Mouse (Mus musculus) heart, postnatal 36 days (tissue): ENCODE measurements around the gene Tspoap1. TPM values are rescaled to one million over a fixed set of nuclear protein-coding genes. Genes with fewer than 3 reads are reported as not detected.

Experiments used
- DNase-seq, 2 experiments: peaks; one replicate each; pipeline ENCODE4 v3.0.0; 2021 to 2022
- intact Hi-C: fragments of 180-260 bp; cut with DNase I; formaldehyde crosslinking; loops from one replicate; pipeline ENCODE4 v1.15.1; 2025
- total RNA-seq, 2 experiments: library from RNA; stranded (reverse); gene quantifications; 2 replicates each; pipeline ENCODE4 v1.2.3; 2021

Tspoap1 gene
- total RNA-seq, 2 experiments from 2014 or later, result 0.08 TPM; not detected in 1

DNA sequence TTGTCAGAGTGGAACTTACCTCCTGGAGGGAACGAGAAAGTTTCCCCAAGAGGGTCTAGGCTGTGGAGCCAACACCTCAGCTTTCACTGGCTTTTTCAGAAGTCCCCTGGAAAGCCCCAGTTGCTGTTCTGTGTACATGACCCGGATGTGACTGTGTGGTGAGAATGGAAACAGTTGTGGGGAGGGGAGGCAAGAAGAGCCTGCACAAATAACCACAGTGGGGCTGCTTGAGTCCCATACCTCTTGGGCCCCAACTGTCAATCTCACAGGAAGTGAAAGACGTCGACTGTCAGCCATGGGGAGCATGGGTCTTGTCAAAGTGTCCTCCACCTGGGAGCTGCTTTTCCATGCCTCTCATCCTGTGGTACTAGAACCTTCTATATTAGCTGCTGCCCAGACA, 15.4 kb upstream of the Tspoap1 start:
- DNase-seq, result no peak
- intact Hi-C loops, result no loop called here

DNA sequence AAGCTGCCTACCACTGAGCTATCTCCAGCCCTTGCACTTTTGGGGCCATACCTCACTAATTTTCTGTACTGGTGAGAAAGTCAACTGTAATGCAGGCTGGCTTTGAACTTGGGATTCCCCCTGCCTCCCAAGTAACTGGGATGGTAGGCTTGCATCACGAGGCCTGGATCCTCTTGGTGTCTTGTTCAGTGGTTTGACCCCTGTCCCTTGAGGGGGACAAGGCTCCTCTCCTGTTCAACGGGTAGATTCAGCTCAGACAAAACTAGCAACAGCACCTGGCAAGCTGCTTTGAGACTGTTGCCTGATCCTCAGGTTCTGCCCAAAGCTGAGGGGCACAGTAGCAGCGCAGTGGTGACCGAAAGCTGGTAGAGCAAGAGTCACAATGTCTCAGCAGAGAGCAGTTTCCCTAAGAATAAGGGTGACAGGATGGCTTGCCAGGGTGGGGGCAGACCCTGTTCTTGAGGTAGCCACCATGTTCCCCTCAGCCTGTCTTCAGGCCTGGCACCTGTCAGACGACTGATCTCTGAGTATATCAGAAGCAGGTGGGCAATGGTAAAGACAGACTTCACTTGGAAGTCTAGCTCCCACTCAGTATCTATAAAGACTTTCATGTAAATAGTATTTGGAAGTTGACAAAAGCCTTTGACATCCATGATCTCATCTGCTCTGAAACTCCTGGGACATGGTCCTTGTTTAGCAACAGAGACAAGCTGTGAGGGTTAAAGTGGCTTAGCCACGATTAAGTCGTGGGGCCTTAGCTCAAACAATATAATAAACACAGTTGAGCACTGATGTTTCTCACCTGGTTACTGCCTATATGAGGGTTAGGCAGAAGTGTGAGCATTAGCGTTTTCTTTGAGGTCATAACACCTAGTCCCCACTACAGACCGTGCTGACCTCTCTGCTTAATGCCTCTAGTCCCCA, 14.4 kb upstream of the Tspoap1 start:
- intact Hi-C loops, result no loop called here
- DNase-seq, result no peak

DNA sequence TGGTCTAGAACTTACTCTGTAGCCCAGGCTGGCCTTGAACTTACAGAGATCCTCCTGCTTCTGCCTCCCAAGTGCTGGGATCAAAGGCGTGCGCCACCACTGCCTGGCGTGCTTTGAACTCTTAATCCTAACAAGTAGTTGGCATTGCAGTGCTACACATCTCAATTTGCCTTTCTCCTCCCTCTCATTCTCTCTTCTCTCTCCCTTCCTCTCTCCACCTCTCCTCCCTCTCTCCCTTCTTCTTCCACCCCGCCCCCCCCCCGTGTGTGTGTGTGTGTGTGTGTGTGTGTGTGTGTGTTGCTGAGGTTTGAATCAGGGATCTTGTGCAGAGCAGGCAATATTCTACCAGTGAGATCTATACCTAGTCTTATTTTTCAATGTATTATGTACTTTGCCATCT, 13.0 kb upstream of the Tspoap1 start:
- intact Hi-C loops, result no loop called here
- DNase-seq, result no peak

DNA sequence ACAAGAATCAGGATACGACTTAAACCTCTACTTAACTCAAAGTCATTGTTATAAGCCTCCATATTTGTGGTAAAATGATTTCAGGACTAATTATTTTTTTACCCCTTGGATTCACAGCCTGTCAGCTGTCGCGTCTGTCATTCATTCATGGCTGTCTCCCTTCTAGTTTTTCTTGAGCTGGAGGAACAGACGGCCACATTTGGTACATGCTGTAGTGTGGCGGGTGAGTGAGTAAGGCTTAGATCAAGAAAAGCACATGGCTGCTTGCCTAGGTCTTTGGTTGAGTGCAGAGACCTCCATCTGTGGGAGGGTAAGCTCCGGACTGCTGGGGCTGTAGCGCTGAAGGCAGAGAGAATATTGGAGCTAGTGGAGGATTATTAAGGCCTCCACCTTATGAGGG, 12.6 kb upstream of the Tspoap1 start:
- no peak for DNase-seq
- intact Hi-C loops, result no loop called here

DNA sequence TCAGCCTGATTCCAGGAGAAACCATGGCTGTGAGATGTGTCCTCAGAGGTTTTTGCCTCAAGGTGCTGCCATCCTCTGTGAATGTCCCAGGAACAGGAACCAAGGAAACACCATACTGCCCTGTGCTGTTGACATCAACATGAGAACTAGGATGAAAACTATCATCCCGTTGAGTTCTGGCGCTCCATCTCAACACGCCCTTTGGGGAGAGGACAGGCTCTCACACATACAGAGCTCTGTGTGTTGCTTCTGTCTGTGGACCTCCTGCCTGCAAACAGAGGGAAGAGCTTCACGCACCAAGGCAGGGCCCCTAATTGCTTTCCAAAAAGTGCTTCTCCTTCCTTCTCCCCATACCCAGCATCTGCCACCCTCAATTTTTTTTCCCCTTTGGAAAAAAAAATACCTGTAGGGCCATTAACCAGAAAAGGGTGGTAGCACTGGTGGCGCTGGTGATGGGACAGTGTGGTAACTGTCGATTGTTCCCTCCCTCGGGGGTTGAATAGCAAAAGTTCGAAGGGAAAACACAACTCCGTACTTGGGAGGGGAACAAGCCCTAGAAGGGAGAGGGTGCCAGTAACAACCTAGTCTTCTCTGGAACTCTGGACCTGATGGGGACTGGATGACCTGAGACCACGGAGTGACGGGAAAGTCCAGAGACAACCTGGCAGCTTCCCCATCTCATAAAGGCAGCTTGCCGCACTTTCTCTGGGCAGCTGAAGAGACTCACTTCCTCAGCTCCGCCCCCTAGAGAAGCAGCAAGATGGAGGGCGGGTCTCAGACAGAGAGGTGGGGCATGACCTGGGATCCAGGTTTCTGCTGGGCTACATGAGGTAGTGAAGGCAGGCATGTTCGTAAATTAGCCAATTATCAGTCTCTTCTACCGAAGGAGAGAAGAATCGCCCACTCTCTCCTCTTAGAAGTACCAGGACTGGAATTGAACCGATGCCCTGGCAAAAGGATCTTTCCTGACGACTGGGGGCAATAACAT, 11.9 kb upstream of the Tspoap1 start:
- peak; percentile 27 to 34 for DNase-seq
- intact Hi-C loops, result no loop called here

DNA sequence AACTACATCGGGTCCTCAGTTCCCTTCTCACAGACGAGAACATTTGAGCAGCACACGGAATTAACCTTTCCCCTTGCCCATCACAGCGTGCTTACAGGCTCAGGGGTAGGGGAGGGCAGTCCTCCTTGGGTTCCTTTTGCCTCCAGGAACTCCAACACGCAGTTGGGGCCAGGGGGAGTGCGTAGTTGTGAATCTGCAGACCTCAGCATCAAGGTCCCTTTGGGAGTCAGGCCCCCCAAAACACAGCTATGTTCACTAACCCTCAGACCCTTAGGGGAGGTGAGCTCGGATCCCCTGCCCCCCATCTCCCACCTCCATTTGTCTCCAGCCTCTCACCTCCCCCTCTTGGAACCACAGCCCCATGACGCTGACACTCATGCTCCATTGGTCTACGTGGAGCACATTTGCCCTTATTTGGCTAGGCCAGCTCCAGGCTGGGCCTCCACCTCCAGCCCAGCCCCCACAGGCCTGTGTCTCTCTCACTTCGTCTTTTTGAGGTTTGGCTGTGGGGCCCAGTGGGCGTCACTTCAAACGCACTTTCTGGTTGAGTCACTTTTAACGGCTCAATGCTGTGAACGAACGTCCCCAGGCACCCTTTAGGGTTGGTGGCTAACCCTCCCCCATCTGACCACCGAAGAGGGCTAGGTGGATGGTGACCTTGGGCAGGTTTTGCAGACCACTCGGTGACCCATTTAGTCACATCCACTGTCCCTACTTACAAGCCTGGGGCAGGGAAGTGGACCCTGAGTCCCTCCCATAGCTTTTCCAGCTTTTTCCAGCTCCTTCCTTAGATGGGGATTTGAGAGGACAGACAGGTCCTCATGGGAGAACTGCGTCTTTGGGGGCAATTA, 10.9 kb upstream of the Tspoap1 start:
- peak; percentile 44 to 57 for DNase-seq
- intact Hi-C loops, result no loop called here

DNA sequence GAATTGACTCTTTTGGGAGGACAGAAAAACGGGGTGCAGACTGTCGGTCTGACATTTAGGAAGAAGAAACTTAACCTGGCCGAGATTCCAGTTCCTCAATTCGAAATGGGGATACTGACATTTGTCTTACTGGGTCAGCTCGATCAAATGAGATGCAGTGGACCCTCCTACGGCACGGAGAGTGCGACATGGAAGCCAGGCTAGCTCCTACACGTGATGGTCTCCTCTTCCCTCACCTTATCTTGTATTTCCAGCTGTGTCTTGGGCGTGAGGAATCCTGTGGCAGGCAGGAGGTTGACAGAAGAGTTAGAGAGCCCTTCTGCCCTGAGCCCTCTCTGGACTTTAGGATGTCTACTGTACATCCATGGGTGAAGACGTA, 10.3 kb upstream of the Tspoap1 start:
- DNase-seq, result no peak
- intact Hi-C loops, result no loop called here

DNA sequence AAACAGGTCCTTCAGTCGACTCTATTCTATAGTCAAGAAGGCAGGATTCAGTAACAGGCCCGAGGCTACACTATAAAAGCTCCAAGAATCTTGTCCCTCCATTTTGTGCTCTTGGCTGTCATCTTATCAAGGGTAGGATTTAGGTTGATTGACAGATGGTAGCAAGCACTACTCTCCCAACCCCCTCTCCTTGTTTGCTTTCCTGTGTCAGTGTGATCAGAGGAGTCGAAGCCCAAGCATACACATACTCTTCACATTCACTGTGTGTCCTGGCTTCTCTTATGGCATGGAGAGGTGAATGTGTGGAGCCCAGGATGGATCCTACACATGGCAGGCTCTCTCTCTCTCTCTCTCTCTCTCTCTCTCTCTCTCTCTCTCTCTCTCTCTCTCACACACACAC, 9.8 kb upstream of the Tspoap1 start:
- no peak for DNase-seq
- intact Hi-C loops, result no loop called here

DNA sequence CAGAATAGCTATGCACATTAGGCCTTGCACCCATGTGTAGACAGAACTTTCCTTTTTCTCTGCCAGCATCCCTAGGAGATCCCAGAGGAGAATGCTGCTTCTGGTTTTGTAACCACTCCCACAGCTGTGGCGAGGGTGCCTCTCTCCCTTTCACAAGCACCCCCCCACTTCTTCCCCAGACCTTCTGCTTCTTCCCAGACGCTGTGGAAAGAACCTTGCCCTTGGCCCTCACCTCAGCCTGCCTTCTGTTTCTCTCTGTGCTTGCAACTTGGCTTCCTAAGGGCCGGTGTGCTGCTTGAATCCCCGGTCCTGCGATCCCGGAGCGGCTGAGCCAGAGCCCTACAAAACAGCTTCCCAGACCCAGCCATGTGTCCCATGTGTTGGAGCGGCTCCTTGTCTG, 9.3 kb upstream of the Tspoap1 start:
- intact Hi-C loops, result no loop called here
- no peak for DNase-seq

DNA sequence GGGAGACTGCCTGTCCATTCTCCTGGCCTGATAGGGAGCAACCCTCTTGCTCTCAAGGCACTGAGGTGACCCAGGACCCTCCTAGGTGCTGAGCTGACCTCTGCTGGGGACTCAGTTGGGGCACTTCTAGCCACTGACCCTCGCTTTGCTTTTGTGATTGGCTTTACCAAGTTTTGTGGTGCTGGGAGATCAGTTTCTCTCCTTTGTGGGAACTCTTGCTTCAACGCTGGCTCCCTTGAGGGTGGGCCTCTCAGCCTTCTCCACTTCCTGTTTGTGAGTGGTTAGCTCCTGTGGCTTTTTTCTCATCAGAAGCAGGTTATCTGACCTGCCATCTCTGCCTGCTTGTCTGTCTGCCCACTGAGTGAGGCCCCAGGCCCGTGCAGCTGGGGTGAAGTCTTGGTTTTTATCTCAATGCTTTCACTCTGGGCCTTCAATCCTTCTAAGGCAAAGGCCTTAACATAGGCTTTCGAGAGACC, 8.8 kb upstream of the Tspoap1 start:
- intact Hi-C loops, result no loop called here
- DNase-seq, result no peak

DNA sequence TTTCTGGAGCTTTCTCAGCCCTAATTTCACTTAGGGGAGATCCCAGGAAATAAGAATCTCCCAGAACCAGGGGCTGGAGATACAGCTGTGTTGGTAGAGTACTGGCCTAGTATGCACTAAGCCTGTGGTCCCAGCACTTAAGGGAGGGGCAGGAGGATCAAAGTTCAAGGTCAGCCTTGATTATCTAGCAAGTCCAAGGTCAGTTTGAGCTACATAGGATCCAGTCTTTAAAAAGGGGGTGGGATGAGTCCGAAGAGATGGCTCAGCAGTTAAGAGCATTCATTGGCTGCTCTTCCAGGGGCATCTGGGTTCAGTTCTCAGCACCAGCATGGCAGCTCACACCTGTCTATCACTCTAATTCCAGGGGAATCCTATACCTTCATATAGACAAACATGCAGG, 8.0 kb upstream of the Tspoap1 start:
- DNase-seq, result no peak
- intact Hi-C loops, result no loop called here

DNA sequence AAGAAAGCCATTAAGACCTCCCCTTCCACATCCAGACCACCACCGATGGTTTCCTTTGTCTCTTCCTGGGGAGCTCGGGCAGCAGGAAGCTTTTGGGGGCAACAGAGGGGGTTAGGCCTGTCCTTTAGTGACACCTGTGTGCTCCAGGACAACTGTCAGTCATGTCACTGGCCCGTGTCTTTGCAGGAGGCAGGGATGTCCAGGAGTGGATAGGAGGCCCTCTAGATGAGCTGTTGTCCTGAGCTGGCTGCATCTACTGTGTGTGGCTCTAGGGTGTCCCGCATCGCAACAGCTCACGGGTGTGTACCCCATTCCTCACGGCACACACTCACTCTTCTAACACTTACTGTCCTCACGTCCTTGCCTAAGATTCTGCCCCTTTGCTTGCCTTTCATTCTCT, 7.1 kb upstream of the Tspoap1 start:
- DNase-seq, result no peak

DNA sequence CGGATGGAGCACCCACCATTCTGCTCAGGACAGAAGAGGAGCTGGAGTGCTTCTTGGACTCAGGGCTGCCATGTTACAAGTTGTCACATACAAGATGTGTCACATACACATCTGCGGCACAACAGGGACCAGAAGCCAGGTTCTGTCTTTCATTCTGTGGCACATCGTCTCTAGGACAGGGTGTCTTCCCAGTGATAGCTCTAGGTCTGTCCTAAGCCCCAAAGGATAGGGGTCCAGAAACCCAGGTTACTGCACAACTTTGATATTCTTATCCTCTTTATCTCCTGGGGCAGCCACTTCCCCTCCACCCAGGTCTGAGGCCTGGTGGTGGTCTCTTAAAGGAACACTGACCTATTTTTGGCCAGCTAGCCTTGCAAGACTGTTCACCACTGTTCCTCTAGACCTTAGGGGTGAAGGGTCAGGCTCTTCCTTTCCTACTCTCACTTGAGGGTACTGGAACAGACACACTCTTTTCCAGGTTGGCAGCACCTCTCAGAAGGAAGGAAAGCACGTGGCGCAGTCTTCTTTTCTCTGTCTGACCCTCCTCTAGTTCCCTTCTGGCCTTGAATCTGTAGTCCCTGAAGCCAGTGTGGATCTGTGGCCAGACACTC, 6.3 kb upstream of the Tspoap1 start:
- DNase-seq, result no peak
- intact Hi-C loops, result no loop called here

More for the DNA sequence above, 7.1 kb upstream of the Tspoap1 start:
- intact Hi-C loops, result no loop called here

DNA sequence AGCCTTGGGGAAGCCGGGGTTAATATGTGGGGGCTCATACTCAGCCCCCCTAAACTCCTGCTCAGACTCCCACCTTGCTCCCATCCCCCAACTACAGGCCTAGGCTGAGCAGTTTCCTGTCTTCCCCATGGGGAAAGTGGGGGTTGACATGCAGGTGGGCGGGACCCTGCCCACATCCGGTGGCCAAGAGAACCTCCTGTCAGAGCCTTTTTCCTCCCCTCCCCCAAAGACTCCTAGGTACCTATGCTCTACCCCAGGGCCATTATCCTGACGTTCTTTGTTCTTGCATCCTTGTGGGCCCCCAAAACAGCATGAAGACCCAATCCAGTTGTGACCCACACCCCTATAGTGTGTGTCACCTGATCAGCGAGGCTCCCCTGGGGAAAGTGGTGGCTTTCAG, 5.7 kb upstream of the Tspoap1 start:
- DNase-seq, result no peak
- intact Hi-C loops, result no loop called here

DNA sequence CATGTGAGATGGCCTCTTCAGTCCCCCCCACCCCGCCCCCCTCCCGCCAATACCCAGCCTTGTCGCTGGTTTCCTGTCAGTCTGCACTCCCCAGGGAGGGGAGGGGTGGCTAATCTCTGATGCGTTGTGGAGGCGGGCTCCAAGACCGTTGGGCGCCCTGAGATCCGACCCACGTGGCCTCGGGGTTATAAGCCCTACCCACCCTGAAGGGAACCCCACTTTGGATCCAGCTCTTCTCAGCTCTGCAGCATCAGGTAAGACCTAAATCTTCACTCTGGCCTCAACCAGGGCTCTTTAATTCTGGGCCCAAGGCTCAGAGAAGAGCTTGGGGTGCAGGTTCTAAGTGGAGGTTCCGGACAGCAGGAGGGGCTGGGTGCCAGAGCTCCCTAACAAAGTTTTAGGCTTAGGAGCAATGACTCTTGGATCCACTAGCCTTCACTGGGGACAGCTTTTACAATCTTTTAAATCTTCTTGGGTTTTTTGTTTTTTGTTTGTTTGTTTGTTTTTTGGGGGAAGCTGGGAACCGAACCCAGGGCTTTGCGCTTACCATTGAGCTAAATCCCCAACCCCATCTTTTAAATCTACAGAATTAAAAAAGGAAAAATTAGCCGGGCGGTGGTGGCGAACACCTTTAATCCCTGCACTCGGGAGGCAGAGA, 4.9 kb upstream of the Tspoap1 start:
- peak; percentile 42 to 53 for DNase-seq
- intact Hi-C loops, result no loop called here

DNA sequence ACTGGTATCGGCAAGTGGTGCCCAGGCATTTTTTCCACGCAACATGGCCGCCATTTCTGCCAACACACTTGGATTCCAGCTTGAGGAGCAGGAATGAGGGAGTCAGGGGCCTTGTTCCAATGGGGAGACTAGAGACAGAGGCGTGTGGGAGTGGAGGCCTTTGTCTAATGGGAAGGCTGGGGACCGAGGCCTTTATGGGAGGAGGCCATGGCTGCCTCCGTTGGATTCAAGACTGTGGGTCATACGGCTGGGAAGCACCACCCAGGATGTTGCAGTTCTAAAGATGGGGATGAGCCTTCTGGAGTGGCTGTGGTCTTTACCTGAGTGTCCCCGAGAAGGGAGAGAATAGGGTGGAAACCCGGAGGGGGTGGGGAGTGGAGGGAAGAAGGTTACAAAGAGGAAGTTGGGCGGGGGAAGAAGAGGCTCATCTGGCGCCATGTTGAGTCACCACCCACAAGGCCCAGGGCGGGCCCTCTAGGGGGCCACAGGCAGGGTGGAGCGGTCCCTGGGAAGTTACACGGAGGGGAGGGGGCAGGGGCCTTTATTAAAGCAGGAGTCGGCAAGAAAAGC, 4.0 kb upstream of the Tspoap1 start:
- intact Hi-C loops, result no loop called here
- DNase-seq, result peak in 1 of 2 experiments; percentile 51

DNA sequence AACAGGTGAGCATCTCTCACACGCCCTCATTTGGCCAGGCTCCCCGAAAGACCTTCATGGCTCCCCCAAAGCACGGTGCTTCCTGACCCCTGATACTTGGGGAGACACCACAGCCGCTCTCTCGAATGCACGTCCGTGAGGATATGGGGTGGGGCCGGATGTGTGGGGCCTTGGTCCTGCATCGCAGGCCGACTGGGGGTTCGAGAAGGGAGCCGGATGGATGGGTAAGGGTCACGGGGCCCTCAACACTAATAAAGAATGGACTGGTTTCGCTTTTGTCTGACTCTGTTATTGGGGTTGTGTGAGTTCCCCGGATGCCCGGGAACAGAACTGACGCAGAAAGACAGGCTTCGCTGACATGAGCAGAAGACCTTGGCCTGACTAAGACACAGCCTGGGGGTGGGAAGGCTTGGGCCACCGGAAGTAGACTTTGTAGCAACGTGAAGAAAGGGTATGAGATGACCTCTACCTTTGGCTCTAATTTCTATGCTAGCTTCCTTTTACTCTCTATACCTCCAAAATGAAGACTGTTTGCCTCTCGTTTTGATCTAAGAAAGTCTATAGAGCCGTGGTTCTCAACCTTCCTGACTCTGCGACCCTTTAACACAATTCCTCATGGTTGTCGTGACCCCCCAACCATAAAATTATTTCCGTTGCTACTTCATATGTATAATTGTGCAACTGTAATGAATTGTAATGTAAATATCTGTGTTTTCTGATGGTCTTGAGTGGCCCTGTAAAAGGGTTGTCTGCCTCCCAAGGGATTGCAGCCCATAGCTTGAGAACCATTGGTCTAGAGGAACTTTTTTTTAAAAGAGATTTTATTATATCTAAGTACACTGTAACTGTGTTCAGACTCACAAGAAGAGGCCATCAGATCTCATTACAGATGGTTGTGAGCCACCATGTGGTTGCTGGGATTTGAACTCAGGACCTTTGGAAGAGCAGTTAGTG, 3.1 kb upstream of the Tspoap1 start:
- intact Hi-C loops, result no loop called here
- no peak for DNase-seq
